Mouse (Mus musculus): ENCODE measurements around the gene Elmo1.

GRCm38 (mm10) chr13:20564414-20564813, 474.0 kb downstream of the Elmo1 start:
- peak; percentile 69 for TF ChIP-seq CTCF (IDR thresholded peaks at IDR 0.05; ENCODE audit: low read depth, low read length)
- no peak for TF ChIP-seq TAL1 (conservative IDR thresholded peaks at IDR 0.05; ENCODE audit: low read depth, low read length)
- no peak for TF ChIP-seq POLR2AphosphoS5 (IDR thresholded peaks at IDR 0.05; ENCODE audit: insufficient replicate concordance, low read depth, low read length)
- no peak for TF ChIP-seq GATA2 (IDR thresholded peaks at IDR 0.05; ENCODE audit: borderline replicate concordance, low read depth, low read length)
- TF ChIP-seq GATA1 (IDR thresholded peaks at IDR 0.05; ENCODE audit: borderline replicate concordance, low read length), result no peak
